Mouse (Mus musculus): Measurements from ENCODE around the gene Slc8a1.

GRCm38 (mm10) chr17:81740576-81740975, 2.4 kb upstream of the Slc8a1 start:
- no peak for TF ChIP-seq CTCF (IDR thresholded peaks at IDR 0.05; ENCODE audit: insufficient read depth, low read depth, low read length)
- TF ChIP-seq POLR2A (IDR thresholded peaks at IDR 0.05; ENCODE audit: insufficient read depth, low read depth, low read length): no peak
